Mouse (Mus musculus) lung, embryonic 14.5 days (tissue): Measurements from ENCODE around the gene Gzme. TPM values are rescaled to one million over a fixed set of nuclear protein-coding genes. Genes with fewer than 3 reads are reported as not detected.

ENCODE experiments used
- ATAC-seq: fragments of 200-750 bp; cut with Nextera tagmentation; 2 replicates; pipeline ENCODE4 v1.8.0; 2017; ENCODE audit warnings: mild to moderate bottlenecking, moderate TSS enrichment, moderate library complexity; ENCODE audit not compliant: insufficient read depth
- DNase-seq: peaks from one replicate; pipeline ENCODE4 v3.0.0-alpha.2; 2015
- H3K27ac ChIP-seq: fragments of 300-500 bp; sonication (generic); 2 replicates; pipeline ENCODE4 v1.5.1; 2014; ENCODE audit warnings: low read depth, mild to moderate bottlenecking, moderate library complexity
- H3K27me3 ChIP-seq: fragments of 300-500 bp; sonication (generic); 2 replicates; pipeline ENCODE4 v1.6.1; 2014; ENCODE audit warnings: low read length, control low read depth; ENCODE audit not compliant: insufficient read depth
- H3K36me3 ChIP-seq: fragments of 300-500 bp; sonication (generic); 2 replicates; pipeline ENCODE4 v1.6.1; 2014; ENCODE audit warnings: control low read depth; ENCODE audit not compliant: insufficient read depth
- H3K4me1 ChIP-seq: fragments of 300-500 bp; sonication (generic); 2 replicates; pipeline ENCODE4 v1.6.1; 2014; ENCODE audit warnings: antibody characterized with exemption, control low read depth; ENCODE audit not compliant: insufficient read depth
- H3K4me2 ChIP-seq: fragments of 300-500 bp; sonication (generic); 2 replicates; pipeline ENCODE4 v1.6.1; 2014; ENCODE audit warnings: mild to moderate bottlenecking
- H3K4me3 ChIP-seq: fragments of 300-500 bp; sonication (generic); 2 replicates; pipeline ENCODE4 v1.5.1; 2014; ENCODE audit warnings: low read depth, low read length
- H3K9ac ChIP-seq: fragments of 300-500 bp; sonication (generic); 2 replicates; pipeline ENCODE4 v1.6.1; 2014
- H3K9me3 ChIP-seq: fragments of 300-500 bp; sonication (generic); 2 replicates; pipeline ENCODE4 v1.6.1; 2016; ENCODE audit warnings: low read depth, low read length, control low read depth
- CTCF ChIP-seq: IDR thresholded peaks from 2 replicates; pipeline ENCODE4 v1.5.1; 2016; ENCODE audit warnings: antibody characterized with exemption, low read depth
- WGBS: fragments of 180-500 bp; shearing (Covaris S2); extraction: QIAGEN DNeasy Blood & Tissue Kit; methylation state at CpG from one replicate; pipeline ENCODE4 v1.1.7; 2014; 5-methylcytosine and 5-hydroxymethylcytosine counted together
- microRNA-seq: library from miRNA; unstranded; fragments of <30 nt; microRNA quantifications from one replicate; pipeline ENCODE4, GENCODE M21; 2016; ENCODE audit warnings: borderline number of aligned reads
- polyA plus RNA-seq: library from polyadenylated mRNA; unstranded; fragments of >200 nt; fragmentation: Nextera tagmentation; extraction: Ambion mirVana; gene quantifications from 2 replicates; pipeline ENCODE4 v1.2.1, GENCODE M21; 2014

Gzme gene
- polyA plus RNA-seq, 1 experiment from 2014 or later: not detected

DNA sequence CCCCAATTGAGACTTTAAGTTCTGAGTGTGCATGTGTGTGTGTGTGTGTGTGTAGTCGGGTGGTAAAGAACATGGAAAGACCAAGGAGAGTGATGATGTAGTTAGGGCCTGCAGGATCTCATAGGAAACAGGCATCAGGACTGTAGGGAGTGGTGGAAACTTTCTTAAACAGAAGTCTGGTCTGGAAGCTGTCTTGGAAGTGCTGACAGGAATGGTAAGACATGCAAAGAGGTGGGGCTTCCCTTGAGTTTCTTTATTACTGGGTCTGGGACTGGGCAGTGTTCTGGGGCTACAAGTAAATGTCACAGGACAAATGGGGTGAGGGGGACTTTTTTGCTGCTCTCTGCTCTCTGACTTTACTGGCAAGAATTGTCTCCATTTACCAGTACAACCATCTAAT lies 22.8 kb downstream of the Gzme start:
- Histone ChIP-seq H3K27me3 (no peaks in the 10 kb centered on the region), H3K4me2 (no peak overlapping the region), H3K36me3 (no peaks in the 10 kb centered on the region), H3K9me3 (no peaks in the 10 kb centered on the region), H3K4me1 (no peaks in the 10 kb centered on the region), H3K27ac (no peak overlapping the region), H3K9ac (no peak overlapping the region), H3K4me3 (no peak overlapping the region)
- ATAC-seq (no peak), DNase-seq (peak; percentile 1)
- no peak for TF ChIP-seq CTCF
- 87% methylated on average over 1 of the region's 1 CpGs for WGBS

DNA sequence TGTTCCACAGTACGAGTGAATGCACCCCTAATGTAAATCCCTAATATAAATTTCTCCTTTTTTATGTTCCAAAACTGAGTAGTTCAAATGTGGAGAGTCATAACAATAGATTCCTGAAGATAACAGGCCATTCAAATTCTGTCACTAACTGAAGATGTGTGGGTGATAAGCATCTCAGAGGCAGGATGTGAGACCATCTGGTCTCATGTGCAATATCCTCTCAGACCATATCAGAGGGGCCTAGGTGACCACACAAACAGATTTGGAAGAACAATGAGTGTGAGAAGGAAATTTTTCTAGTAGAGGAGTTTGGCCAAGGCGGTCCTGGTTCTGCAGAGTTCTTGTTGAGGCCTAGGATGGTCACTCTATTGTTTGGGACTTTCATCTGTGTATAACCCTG lies 27.1 kb downstream of the Gzme start:
- DNase-seq (no peak), ATAC-seq (no peak)
- Histone ChIP-seq H3K4me1 (no peaks in the 10 kb centered on the region), H3K27me3 (no peaks in the 10 kb centered on the region), H3K27ac (no peak overlapping the region), H3K4me2 (no peak overlapping the region), H3K9me3 (no peaks in the 10 kb centered on the region), H3K4me3 (no peak overlapping the region), H3K9ac (no peak overlapping the region), H3K36me3 (no peaks in the 10 kb centered on the region)
- no peak for TF ChIP-seq CTCF
- WGBS: 67% methylated on average over 2 of the region's 2 CpGs

DNA sequence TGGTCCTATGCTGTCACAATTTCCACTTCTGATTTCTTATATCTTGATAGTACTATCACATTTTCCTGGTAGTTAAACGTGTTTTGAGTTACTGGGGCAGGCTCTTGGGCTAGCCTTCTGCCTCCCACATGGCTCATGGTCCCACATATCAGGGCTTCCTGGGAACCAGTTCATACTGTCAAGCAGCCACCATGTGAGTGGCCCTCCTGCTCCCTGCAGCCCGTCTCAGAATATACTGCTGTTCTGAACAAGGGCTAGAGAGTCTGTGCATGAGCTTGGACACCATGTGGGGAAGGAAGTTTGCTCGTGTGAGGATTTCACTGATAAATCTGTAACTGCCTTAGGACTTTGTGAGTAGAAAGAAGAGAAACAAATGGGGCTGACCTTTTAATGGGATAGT lies 33.7 kb downstream of the Gzme start:
- ATAC-seq (no peak), DNase-seq (no peak)
- no peak overlapping the region for H3K27ac ChIP-seq
- no peak for TF ChIP-seq CTCF
- H3K9me3 ChIP-seq: no peaks in the 10 kb centered on the region
- no peak overlapping the region for H3K4me3 ChIP-seq
- no peaks in the 10 kb centered on the region for H3K27me3 ChIP-seq
- 57% methylated on average over 3 of the region's 3 CpGs for WGBS
- H3K4me1 ChIP-seq: no peaks in the 10 kb centered on the region
- no peak overlapping the region for H3K4me2 ChIP-seq
- no peak overlapping the region for H3K9ac ChIP-seq
- H3K36me3 ChIP-seq: no peaks in the 10 kb centered on the region

DNA sequence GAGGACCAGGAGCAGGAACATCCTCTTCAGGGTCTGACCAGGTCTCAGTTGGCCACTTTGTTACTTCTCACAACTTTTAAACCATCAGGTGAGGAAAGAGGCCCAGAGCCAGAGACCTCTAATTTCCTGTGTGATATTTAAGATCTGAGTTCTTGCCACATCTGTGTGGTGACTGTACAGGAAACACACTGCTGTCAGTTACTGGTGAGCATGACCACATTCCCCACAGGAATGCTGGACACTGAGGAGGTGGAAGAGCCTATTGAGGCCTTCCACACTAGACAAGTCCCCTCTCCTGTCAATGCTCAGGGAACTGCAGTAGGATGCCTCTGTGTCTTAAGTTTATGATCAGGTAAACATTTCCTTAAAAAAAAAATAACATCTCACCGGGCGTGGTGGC lies 35.3 kb downstream of the Gzme start, which contains the start of gene Mcpt8:
Gene Mcpt8, minus strand, starts transcription at position 107 of the 400 bp plus-strand sequence.
- Histone ChIP-seq H3K4me3 (no peak within 1 kb of the TSS), H3K4me2 (no peak within 1 kb of the TSS), H3K9ac (no peak within 1 kb of the TSS), H3K27me3 (no peaks in the 10 kb centered on the region), H3K9me3 (no peaks in the 10 kb centered on the region), H3K27ac (no peak within 1 kb of the TSS), H3K36me3 (no peaks in the 10 kb centered on the region), H3K4me1 (no peaks in the 10 kb centered on the region)
- 85% methylated on average over 2 of the region's 2 CpGs for WGBS
- TF ChIP-seq CTCF: no peak
- DNase-seq (no peak), ATAC-seq (no peak)

- Histone ChIP-seq H3K4me3 (no peak overlapping the region), H3K4me2 (no peak overlapping the region), H3K4me1 (no peaks in the 10 kb centered on the region), H3K9me3 (no peaks in the 10 kb centered on the region), H3K36me3 (no peaks in the 10 kb centered on the region), H3K9ac (no peak overlapping the region), H3K27ac (no peak overlapping the region), H3K27me3 (no peaks in the 10 kb centered on the region)
- no peak for ATAC-seq
- no peak for TF ChIP-seq CTCF
- DNase-seq: no peak
- 90% methylated on average over 4 of the region's 4 CpGs for WGBS
These were observed 38.4 kb downstream of the Gzme start for GRCm38 (mm10) chr14:56082016-56082415.

Small RNA genes within 50 kb of the gene (microRNA-seq; reads per million reads assigned to microRNA genes)
- not detected for gene Mir6949

Other genes with a start within 250 kb of the Gzme start
- 1.4 and 1.9 TPM in 2 replicates for gene Cbln3, start 236.2 kb downstream of the Gzme start, polyA plus RNA-seq
- 11.0 and 13.7 TPM in 2 replicates for gene Khnyn, start 235.7 kb downstream of the Gzme start, polyA plus RNA-seq
- 44.3 and 47.2 TPM in 2 replicates for gene Sdr39u1, start 220.3 kb downstream of the Gzme start, polyA plus RNA-seq
- 3.7 and 4.4 TPM in 2 replicates for gene Cma1, start 175.9 kb downstream of the Gzme start, polyA plus RNA-seq
- not detected in 2 replicates for gene Cma2, start 169.6 kb downstream of the Gzme start, polyA plus RNA-seq
- gene Mcpt1, start 102.7 kb downstream of the Gzme start, polyA plus RNA-seq: not detected in 2 replicates
- not detected in 2 replicates for gene Mcpt9, start 90.1 kb downstream of the Gzme start, polyA plus RNA-seq
- gene Mcpt2, start 78.6 kb downstream of the Gzme start, polyA plus RNA-seq: not detected in 2 replicates
- 0.28 TPM in 1 of 2 replicates, not detected in the other for gene Mcpt4, start 58.3 kb downstream of the Gzme start, polyA plus RNA-seq
- gene Mcpt8, start 35.4 kb downstream of the Gzme start, polyA plus RNA-seq: 0.54 and 2.8 TPM in 2 replicates
- gene Ctsg, start 18.1 kb downstream of the Gzme start, polyA plus RNA-seq: not detected in 2 replicates
- gene Gzmd, start 12.0 kb upstream of the Gzme start, polyA plus RNA-seq: not detected in 2 replicates
- not detected in 2 replicates for gene Gzmg, start 39.0 kb upstream of the Gzme start, polyA plus RNA-seq
- not detected in 2 replicates for gene Gzmn, start 54.0 kb upstream of the Gzme start, polyA plus RNA-seq
- gene Gzmf, start 90.8 kb upstream of the Gzme start, polyA plus RNA-seq: not detected in 2 replicates
- gene Gzmc, start 114.0 kb upstream of the Gzme start, polyA plus RNA-seq: not detected in 2 replicates
- 0.25 and 0.38 TPM in 2 replicates for gene Gzmb, start 141.6 kb upstream of the Gzme start, polyA plus RNA-seq
- gene Atp12a, start 244.4 kb upstream of the Gzme start, polyA plus RNA-seq: 1.4 and 1.6 TPM in 2 replicates